Mouse (Mus musculus): ENCODE results near the gene Cmah.

- TF ChIP-seq CTCF (IDR thresholded peaks at IDR 0.05; ENCODE audit: control insufficient read depth, insufficient read depth, low read length): peak; percentile 60
- TF ChIP-seq POLR2A (IDR thresholded peaks at IDR 0.05; ENCODE audit: borderline replicate concordance, control insufficient read depth, low read depth, low read length): no peak
Observed at GRCm38 (mm10) chr13:24518887-24519286, 191.7 kb downstream of the Cmah start.
